In the genomic region with DNA sequence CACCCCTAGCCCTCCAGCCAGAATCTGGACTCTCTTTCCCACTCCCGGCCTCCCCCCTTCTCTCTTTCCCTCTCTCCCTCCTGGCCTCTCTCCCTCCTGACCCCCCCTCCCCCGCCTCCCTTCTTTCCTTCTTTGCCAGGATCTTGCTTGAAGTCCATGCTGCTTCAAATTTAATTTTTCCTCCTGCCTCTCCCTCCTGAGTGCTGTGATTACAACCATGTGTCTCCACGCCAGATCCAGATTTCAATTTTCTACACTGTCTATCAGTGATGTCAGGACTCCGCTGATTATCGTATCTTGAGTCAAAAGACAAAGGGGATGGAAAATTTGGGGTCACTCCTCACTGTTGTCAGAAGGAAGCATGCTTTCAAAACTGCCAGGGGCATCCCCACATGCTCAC, we compare ENCODE assay signal across 12 mouse cellular contexts.
"Had no signal": no experiment of that assay in that cellular context is flagged by ENCODE, and none has a peak within 500 bp of the region (broad histone marks: within the 10 kb centered on the region; RNA-seq: fewer than 3 reads in every experiment).

No protein-coding gene starts in this region.

- H3K27me3 ChIP-seq: limb, embryonic 13.5 days; liver, embryonic 15.5 days; midbrain, embryonic 15.5 days; neural tube, embryonic 12.5 days; stomach, embryonic 15.5 days had no signal

- H3K27ac ChIP-seq: limb, embryonic 13.5 days; liver, embryonic 15.5 days; midbrain, embryonic 15.5 days; neural tube, embryonic 12.5 days; stomach, embryonic 15.5 days had no signal

- H3K4me1 ChIP-seq: liver, embryonic 15.5 days; stomach, embryonic 15.5 days had no signal

- H3K4me2 ChIP-seq: limb, embryonic 13.5 days; liver, embryonic 11.5 days; liver, embryonic 15.5 days; midbrain, embryonic 15.5 days; neural tube, embryonic 12.5 days; stomach, embryonic 15.5 days had no signal

- DNase-seq: lung, adult 2 months; lung, postnatal 36 days; right cerebral cortex, postnatal 4 days; spleen, adult 18-20 months; thymus, adult 2 months; thymus, postnatal 25 days had no signal

- H3K4me3 ChIP-seq: limb, embryonic 13.5 days; liver, embryonic 15.5 days; midbrain, embryonic 15.5 days; neural tube, embryonic 12.5 days; stomach, embryonic 15.5 days had no signal

- H3K9me3 ChIP-seq: limb, embryonic 13.5 days; liver, embryonic 15.5 days; midbrain, embryonic 15.5 days; neural tube, embryonic 12.5 days; stomach, embryonic 15.5 days had no signal

- H3K36me3 ChIP-seq: limb, embryonic 13.5 days; liver, embryonic 15.5 days; midbrain, embryonic 15.5 days; neural tube, embryonic 12.5 days; stomach, embryonic 15.5 days had no signal

- H3K9ac ChIP-seq: limb, embryonic 13.5 days; liver, embryonic 15.5 days; midbrain, embryonic 15.5 days; neural tube, embryonic 12.5 days; stomach, embryonic 15.5 days had no signal

- ATAC-seq: midbrain, embryonic 15.5 days had no signal
